In the genomic region with DNA sequence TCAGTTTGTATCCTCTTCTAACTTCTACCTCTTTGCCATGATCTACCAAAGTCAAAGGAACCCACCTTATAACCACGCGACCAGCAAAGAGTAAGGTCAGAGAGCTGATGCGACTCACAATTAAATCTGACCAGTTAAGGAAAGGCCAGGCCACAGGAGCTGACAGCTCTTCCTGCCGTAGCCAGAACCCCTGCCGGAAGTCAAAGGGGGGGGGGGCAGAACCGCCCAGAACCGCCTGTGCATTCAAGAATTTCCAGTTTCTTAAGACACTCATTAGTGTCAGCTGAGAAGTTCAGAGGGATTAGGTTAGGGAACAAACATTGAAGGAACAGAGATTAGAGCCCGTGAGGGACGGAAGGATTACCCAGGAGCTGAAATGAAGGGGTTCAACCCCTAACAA, we compare ENCODE assay signal across 12 mouse cellular contexts. TPM values are rescaled to one million over a fixed set of nuclear protein-coding genes. Genes with fewer than 3 reads are reported as not detected.
DNase-seq lines count a peak whose midpoint lies in the region.
"Had no signal": no experiment of that assay in that cellular context is flagged by ENCODE, and none has a peak within 500 bp of the region (broad histone marks: within the 10 kb centered on the region; RNA-seq: fewer than 3 reads in every experiment).

No protein-coding gene starts in this region.

- 50% methylated on average over 9 of the region's 9 CpGs for WGBS in limb, embryonic 10.5 days

- H3K27me3 ChIP-seq in limb, embryonic 10.5 days (ENCODE audit: low read depth, poor library complexity, severe bottlenecking): no peaks in the 10 kb centered on the region
- H3K27me3 ChIP-seq: forebrain, embryonic 13.5 days; heart, embryonic 12.5 days; limb, embryonic 13.5 days had no signal

- no peaks in the 10 kb centered on the region for H3K36me3 ChIP-seq in limb, embryonic 10.5 days
- H3K36me3 ChIP-seq: heart, embryonic 12.5 days; limb, embryonic 13.5 days had no signal

- H3K9me3 ChIP-seq in limb, embryonic 10.5 days (replicated peaks): no peaks in the 10 kb centered on the region
- H3K9me3 ChIP-seq: forebrain, embryonic 13.5 days; heart, embryonic 12.5 days; limb, embryonic 13.5 days had no signal

- H3K4me1 ChIP-seq in limb, embryonic 10.5 days: peaks cover 23% of the 10 kb centered on the region

- peak; percentile 20 for DNase-seq in kidney, postnatal 14 days
- DNase-seq in kidney, adult 9 months: no peak
- DNase-seq in 416B (ENCODE audit: low read depth) (peak; percentile 73), ES-CJ7 (ENCODE audit: low read depth, low spot score) (peak; percentile 54)
- no peak for DNase-seq in limb, embryonic 10.5 days (ENCODE audit: low spot score)
- DNase-seq in yolk sac, embryonic 10.5 days (ENCODE audit: low spot score): no peak
- no peak for DNase-seq in adrenal gland, postnatal 36 days
- DNase-seq: cerebellum, adult 18-20 months had no signal

- H3K27ac ChIP-seq in limb, embryonic 10.5 days: peak overlapping the region; percentile 36; the same call in 1 of the 2 replicates
- H3K27ac ChIP-seq: forebrain, embryonic 13.5 days; limb, embryonic 13.5 days had no signal

- H3K4me3 ChIP-seq in limb, embryonic 10.5 days: no peak overlapping the region
- H3K4me3 ChIP-seq: forebrain, embryonic 13.5 days; heart, embryonic 12.5 days; limb, embryonic 13.5 days had no signal

RNA-seq across cellular contexts. Expression of a gene that starts 51.0 kb away (rescaled TPM):
- polyA plus RNA-seq in limb, embryonic 10.5 days (2016; fragmentation: Nextera tagmentation; extraction: Ambion mirVana): 0.39 and 0.56 TPM in 2 replicates
- under 1 TPM; 0.20 to 0.26 TPM for total RNA-seq in adrenal gland, postnatal 36 days (2021)
- total RNA-seq: megakaryocyte-erythroid progenitor cell, adult 5-6 weeks had no signal

Comparison
In these comparisons a context has a peak if more than half of its experiments do, and no peak if none do; other contexts are left out.
1. DNase-seq: peak in kidney, postnatal 14 days (single experiment), 416B (single experiment) and ES-CJ7 (single experiment); none in kidney, adult 9 months (single experiment), limb, embryonic 10.5 days (single experiment), yolk sac, embryonic 10.5 days (single experiment) and adrenal gland, postnatal 36 days (0 of 2).